Mouse (Mus musculus): ENCODE results near the gene B230219D22Rik.
A peak's percentile ranks its signal among the peaks of the same experiment; 100 is the strongest.
"Not testable (repeated sequence)": the region's sequence is repeated elsewhere in the genome, so short reads cannot be mapped to it uniquely, and the experiment has no call there.

B230219D22Rik gene

GRCm38 (mm10) chr13:55692535-55693242 is at the start of gene B230219D22Rik:
Gene B230219D22Rik (plus strand): TSS chr13:55693124.
- DNase-seq: peak; percentile 94

- DNase-seq: no peak
Measured at GRCm38 (mm10) chr13:55644525-55644924, 48.4 kb upstream of the B230219D22Rik start.

- DNase-seq: no peak
Measured at GRCm38 (mm10) chr13:55650098-55650497, 42.8 kb upstream of the B230219D22Rik start.

GRCm38 (mm10) chr13:55650980-55651379 is 41.9 kb upstream of the B230219D22Rik start:
- DNase-seq: no peak

- DNase-seq: peak; percentile 55
Measured at GRCm38 (mm10) chr13:55668550-55668949, 24.4 kb upstream of the B230219D22Rik start.

- no peak for DNase-seq
Measured at GRCm38 (mm10) chr13:55672711-55673110, 20.2 kb upstream of the B230219D22Rik start.

GRCm38 (mm10) chr13:55677364-55677763 is 15.6 kb upstream of the B230219D22Rik start:
- no peak for DNase-seq

GRCm38 (mm10) chr13:55682201-55682600 is 10.7 kb upstream of the B230219D22Rik start:
- DNase-seq: no peak

- no peak for DNase-seq
Measured at GRCm38 (mm10) chr13:55683581-55683980, 9.3 kb upstream of the B230219D22Rik start.

GRCm38 (mm10) chr13:55686107-55686633 is 6.8 kb upstream of the B230219D22Rik start:
- DNase-seq: no peak

- no peak for DNase-seq
Measured at GRCm38 (mm10) chr13:55687927-55688602, 4.9 kb upstream of the B230219D22Rik start.

GRCm38 (mm10) chr13:55693243-55693721 is 358 bp downstream of the B230219D22Rik start:
- DNase-seq: no peak

- no peak for DNase-seq
Measured at GRCm38 (mm10) chr13:55694110-55694509, 1.2 kb downstream of the B230219D22Rik start.

- DNase-seq: not testable (repeated sequence)
Measured at GRCm38 (mm10) chr13:55695989-55696388, 3.1 kb downstream of the B230219D22Rik start.

- no peak for DNase-seq
Measured at GRCm38 (mm10) chr13:55704301-55704700, 11.4 kb downstream of the B230219D22Rik start.

GRCm38 (mm10) chr13:55712846-55713245 is 19.9 kb downstream of the B230219D22Rik start:
- DNase-seq: no peak

- DNase-seq: peak; percentile 89
Measured at GRCm38 (mm10) chr13:55714501-55715166, 21.7 kb downstream of the B230219D22Rik start, which contains the start of gene Txndc15. Gene Txndc15 (plus strand): TSS chr13:55714650.

- no peak for DNase-seq
Measured at GRCm38 (mm10) chr13:55715167-55715512, 22.2 kb downstream of the B230219D22Rik start.

GRCm38 (mm10) chr13:55715908-55716510 is 23.1 kb downstream of the B230219D22Rik start:
- no peak for DNase-seq

- no peak for DNase-seq
Measured at GRCm38 (mm10) chr13:55721516-55721915, 28.6 kb downstream of the B230219D22Rik start.

- no peak for DNase-seq
Measured at GRCm38 (mm10) chr13:55721995-55722394, 29.1 kb downstream of the B230219D22Rik start.

- no peak for DNase-seq
Measured at GRCm38 (mm10) chr13:55726598-55727119, 33.7 kb downstream of the B230219D22Rik start.
